Mouse (Mus musculus) mesoderm, embryonic 11.5 days (tissue): ENCODE measurements around the gene Nmb.

Source experiments
- DNase-seq: peaks from one replicate; pipeline ENCODE4 v3.0.0-alpha.2; 2012; ENCODE audit warnings: low read depth, low spot score

Nmb gene

DNA sequence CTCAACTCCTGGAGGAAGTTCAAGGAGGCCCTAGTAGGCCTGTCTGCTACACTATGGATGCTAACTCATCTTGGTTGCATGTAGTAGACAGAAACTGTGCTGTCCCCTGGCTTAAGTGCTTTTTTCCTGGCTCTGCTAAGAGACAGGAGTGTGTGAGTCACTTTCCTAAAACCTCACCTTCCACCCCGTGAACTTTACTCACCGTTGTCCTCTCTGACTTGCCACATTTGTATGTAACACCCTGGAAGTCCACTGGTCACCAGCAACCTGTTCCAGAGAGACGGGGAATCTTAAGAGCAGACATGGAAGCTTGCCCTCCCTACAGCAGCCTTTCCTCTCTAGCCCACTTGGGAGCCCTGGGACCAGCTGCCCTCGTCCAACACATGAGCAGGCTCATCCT, 7.2 kb downstream of the Nmb start:
- DNase-seq: no peak

DNA sequence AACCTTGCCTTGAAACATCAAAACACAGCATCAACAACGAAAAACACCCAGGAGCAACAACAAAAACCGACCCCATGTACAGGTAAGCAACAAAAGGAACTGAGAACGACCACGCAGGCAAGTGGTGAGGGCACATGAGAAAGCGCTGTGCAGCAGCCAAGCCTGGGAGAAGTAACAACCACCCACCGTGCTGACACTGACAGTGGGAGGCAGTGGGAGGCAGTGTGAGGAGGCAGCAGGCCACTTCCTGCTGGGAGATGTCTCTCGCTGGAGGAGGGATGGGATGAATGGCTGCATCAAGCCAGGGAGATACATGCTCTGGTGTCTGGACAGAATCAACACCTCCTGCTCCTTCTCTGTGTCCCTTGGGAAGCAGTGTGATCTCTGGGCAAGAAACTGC, 7.7 kb downstream of the Nmb start:
- no peak for DNase-seq

DNA sequence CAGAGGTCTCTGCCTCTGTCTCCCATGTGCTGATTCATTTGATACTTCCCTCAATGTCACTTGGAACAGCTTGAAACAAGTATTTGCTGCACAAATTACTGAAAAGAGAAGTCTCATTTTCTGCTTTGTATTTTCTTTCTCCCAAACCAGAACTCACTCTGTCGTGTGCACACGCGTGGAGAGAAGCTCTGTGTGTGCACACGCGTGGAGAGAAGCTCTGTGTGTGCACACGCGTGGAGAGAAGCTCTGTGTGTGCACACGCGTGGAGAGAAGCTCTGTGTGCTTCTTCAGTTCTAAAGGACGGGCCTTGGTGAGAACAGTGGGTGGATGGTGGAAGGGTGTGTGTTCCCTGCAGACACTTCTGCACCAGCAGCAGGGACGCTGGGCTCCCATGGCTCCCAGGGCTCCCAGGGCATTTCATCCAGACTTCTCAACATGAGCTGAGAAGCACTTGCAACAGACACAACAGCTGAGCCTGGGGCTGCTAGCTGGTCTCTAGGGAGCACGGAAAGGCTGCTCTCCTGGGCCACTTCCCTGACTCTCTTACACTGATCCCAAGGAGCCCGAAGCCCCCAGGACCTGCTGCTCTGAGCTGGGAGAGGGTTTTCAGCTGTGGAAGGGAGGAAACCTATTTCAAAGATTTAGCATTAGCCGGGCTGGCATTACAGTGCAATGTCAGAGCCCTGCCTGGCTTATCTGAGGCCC, 9.9 kb downstream of the Nmb start:
- no peak for DNase-seq

DNA sequence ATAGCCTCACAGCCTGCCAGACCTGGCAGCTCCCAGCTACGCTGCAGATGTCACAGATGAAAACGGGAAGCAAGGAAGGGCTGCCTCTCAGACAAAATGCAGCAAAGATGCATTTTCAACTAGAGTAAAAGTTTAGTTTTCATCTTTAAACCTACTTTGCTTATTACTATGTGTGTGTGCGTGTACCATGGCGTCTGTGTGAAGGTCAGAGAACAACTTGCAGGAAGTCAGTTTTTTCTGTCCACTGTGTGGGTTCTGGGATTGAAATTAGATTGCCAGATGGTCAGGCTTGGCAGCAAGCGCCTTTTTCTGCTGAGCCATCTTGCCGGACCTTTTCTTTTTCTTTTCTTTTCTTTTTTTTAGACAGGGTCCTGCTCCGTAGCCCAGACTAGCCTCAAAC, 10.7 kb downstream of the Nmb start:
- no peak for DNase-seq

DNA sequence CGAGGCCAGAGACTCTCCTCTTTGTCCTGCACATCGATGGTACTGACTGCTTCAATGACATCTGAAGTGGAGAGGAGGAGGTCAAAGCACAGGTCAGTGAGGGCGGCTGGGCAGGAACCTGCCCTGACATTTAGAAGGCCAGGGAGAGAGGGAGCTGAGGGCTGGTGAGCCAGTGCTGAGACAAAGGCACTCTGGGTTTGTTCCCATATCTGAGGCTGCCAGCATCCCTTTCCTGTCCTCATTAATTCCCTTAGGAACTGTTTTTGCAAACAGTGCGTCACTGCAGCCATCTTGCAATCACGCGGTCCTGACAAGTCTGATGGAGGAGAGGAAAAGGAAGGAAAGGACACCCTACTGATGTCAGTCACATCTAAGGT, 11.1 kb downstream of the Nmb start:
- no peak for DNase-seq

DNA sequence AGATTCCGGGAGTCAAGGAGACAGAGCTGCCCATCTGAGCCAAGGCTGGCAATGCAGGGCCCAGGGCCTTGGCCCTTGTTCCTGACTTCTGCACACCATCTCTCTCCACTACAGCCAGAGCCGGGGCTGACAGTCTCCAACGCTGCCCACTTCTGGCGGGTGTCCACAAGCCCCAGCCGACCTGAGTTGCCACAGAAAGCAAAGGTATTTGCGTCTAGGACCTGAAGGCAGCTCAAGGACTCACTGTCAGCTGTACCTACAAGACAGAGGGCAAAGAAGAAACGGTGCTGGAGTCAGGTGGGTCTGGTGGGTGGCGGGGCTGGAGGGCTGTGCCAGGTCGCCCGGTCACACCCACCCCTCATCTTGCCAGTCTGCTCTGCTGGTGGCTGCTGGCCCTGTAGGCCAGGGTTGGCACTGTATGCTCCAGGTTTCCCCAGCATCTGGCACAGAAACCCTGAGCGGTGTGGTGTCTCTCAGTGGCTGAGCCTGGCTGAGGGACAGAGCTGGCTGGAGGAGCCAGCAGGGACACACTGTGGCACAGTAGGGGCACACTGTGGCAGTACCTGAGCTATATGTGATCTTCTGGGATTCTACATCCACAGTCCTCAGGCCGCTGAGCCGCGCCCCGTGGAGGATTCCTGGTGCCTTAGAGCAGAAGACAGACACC, 11.7 kb downstream of the Nmb start:
- DNase-seq: no peak

DNA sequence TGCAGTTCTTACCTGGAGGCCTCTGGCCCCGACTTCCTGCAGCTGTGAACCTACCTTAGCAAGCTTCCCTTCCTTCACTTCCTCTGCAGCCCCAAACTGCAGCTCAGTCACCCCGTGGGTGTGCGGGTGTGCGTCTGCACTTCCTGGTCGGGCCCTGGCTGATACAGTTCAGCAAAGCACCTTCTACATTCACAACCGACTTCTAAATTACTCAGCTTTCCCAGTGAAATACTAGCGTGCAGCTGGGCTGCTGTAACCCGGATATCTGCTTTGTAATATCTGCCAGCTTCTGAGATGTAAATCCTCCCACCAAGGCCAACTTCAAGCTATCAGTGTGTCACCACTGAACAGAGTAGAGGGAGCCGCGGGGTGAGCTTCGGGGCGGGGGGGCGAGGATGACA, 15.0 kb downstream of the Nmb start:
- DNase-seq: no peak

DNA sequence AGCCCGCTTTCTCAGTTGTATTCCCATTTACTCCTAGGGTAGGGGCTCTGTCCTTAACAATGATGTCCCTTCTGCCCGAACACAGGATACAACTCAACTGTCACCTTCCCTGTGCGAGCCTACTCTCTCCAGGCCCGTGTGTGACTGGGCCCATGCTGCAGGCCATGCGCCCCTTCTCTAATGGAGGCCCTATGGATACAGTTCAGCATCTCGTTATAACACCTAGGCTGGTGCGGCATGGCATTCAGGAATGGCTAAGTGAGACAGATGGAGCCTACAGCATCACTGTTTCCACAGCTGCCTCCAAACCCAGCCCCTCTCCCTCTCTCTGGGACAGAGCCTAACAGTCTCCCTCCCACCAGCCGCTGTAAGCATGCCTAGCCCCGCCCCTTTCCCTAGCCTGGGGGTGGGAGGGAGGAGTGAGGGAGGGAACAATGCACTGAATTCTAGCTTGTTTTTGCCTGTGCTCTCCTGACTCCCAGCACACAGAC, 15.8 kb downstream of the Nmb start:
- DNase-seq: peak; percentile 59

DNA sequence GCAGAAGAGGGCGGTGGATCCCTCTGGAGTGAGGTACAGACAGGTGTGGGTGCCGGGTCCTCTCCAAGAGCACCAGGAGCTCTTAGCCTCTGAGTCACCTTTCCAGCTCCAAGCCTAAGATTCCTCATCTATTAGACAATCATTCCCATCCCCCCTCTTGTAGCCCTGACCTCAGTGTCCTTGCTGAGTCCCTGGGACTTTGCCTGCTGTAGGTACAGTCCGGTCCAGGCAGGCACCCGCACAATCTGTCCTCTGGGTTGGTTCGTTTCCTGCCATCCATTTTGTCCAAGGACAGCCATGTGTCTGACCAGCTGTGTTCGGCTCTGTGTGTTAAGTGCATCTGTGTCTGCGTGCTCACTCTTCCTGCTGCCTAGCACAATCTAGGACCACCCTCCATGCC, 16.3 kb downstream of the Nmb start:
- no peak for DNase-seq

DNA sequence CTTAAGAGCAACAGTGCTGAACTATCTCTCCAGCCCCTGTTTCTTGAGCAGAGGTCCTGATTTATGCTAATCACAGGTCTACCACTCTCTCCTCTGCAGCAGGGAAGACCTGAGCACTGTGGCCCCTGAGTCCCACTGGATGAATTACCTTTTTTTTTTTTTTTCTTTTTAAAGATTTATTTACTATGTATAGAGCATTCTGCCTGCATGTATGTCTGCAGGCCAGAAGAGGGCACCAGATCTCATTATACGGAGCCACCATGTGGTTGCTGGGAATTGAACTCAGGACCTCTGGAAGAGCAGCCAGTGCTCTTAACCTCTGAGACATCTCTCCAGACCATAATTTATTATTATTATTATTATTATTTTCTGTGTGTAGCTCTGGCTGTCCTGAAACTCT, 19.2 kb downstream of the Nmb start:
- DNase-seq: no peak

DNA sequence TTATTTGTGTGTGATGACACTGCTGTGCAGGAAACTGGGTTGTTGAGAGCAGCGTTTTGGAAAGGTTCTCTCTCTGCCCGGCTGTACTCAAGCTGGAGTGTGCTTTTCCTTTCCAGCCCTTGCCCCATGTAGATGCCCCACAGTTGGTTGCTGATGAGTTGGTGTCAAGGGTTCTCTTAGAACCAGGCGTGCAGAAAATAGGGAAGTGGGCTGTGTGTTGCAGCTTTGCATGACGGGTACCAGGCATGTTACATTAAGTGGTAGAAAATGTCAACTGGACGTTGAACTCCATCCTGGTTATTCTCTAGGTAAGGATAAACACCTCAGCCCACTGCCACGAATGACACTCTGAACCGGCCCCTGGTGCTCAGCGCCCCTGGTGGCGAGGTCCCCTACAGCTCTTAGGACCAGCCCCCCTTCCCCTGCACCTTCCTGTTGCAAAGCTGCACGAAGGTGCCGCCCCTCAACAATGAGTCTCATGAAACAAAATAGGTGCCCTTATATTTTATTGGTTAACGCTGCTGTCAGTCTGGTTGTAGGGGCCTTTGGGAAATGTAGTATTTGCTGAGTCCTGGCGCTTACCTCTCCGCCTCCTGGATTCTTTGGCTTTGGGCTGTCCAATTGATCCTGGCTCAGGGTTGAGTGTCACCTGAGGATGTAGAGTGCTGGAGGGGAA, 21.9 kb downstream of the Nmb start:
- DNase-seq: peak; percentile 77

DNA sequence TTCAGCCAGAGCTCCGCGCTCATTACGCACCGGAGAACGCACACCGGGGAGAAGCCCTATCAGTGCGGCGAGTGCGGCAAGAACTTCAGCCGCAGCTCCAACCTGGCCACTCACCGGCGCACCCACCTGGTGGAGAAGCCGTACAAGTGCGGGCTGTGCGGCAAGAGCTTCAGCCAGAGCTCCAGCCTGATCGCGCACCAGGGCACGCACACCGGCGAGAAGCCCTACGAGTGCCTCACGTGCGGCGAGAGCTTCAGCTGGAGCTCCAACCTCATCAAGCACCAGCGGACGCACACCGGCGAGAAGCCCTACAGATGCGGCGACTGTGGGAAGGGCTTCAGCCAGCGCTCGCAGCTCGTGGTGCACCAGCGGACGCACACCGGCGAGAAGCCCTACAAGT, 29.1 kb downstream of the Nmb start:
- no peak for DNase-seq

DNA sequence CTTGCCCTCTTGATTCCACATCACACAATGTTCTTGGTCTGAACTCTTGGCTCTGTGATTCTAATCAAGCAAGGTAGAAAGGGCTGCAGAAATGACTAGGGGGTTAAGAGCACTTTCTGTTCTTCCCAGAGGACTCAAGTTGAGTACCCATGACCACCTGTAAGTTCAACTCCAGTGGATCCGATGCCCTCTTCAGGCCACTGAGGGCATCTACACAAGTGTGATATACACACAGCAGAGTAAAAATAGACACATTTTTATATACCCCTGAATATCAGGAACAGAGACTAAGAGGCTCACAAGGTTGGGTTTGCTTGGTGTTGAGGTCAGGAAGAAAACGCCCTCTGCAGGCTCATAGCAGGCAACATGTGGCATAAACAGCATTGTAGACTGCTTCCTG, 31.2 kb downstream of the Nmb start:
- no peak for DNase-seq

DNA sequence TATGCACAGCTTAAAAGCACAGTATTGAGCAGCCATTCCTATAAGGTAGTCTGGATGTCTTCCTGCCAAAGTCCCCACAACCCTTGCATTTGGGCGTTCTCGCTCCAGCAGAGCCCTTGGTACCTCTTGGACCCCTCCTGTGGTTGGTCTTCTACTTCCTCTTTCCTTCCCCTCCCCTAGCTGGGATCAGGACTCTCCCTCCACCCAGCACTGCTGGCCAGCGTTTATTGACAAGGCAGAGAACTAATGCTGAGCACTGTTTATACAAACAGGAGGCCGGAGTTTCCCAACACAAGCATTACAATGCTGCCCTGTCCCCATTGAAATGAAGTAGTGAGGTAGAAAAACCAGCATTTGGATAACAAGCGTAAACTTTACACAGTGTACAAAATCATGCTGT, 31.8 kb downstream of the Nmb start:
- DNase-seq: no peak

DNA sequence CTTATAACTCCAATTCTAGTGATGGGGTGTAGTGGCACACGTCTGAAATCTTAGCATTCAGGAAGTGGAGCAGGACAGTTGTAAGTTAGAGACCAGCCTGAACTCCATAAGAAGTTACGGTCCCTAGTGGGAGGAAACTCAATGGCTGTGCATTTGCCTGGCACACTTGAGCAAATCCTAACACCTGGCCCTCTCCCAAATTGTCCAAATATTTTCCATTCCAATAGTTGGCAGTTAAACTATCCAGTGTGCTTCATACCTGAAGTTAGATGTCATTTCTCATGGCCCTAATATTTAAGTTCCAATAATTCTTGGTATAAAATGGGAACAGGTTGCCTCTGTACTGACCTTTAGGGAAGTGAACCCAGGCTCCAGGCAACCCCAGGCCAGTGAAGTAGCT, 36.2 kb downstream of the Nmb start:
- DNase-seq: no peak

DNA sequence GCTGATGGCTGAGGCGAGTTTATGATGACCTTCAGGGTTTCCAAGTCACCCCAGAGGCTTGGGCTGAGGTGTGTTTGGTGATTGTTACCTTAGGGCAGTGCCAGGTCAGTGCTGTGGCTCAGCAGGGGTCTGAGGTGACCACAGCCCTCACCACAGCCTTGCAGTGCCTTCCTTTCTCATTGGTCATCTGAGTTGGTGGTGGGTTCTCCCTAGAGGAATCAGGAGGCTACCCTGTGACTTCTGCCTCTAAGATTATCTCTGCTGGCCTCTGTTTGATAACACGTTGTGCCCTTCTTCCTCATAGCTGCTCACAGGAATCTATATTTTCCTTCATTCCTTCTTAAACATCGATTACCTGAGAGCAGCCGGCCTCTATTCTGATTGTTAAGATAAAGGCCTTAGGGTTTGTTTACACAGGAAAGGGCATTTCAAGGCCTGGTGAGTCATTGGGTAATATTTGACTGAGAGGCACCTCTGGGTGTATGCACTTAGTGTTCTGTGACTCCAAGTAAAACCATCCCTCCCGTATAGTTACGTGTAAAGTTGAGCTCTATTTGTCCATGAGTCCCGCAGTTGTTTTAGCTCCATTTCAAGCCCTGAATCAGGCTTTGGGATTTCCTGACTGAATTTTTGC, 38.2 kb downstream of the Nmb start:
- DNase-seq: no peak

DNA sequence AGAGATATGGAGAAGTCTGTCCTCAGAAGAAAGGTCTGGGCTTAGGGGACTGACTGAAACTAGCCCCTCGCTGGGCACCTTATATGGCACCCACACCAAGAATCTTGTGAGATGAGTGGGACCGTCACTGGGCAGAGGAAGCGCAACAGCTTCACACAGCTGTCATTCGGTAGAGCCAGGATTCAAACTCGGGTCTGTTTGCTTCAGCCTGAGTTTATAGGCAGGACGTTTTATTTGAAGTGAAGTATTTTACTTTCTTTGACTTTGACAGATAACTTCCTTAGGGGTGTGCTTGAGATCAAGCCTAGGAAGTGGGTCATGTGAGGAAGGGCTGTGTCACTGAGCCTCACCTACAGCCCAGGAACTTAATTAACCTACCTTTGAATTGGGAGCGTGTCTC, 39.4 kb downstream of the Nmb start:
- DNase-seq: no peak

DNA sequence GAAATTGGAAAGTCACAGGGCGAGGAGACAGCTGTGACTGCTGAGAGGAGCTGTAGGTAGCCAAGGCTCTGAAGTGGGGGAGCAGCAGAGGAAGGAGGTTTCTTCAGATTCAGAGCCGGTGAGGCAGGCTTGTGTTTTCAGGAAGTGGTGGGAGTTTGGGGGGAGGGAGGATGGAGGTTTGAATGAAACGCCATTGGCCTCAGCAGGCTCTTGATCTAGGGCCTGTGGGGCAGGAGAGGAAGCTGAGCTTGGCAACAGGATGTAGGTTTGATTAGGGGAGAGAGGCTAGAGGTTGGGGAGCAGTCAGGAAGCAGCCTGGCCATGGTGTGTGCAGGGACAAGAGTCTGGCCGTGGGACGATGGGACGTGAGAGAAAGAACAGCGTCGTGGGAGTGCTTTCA, 40.0 kb downstream of the Nmb start:
- DNase-seq: no peak

DNA sequence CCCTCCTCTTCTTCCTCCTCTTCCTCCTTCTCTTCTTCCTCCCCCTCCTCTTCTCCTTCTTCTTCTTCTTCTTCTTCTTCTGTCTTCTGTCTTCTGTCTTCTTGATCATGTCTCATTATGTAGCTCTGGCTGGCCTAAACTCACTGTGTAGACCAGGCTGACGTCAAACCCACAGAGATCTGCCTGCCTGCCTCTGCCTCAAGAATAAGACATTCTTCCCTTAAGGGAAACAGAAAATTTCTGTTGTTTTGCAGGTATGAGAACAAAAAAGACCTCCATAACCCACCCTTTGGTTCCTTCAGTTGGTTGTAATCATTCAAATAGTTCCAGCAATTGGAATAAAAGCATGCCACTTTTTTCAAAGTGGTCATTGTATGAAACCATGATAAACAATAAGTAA, 40.7 kb downstream of the Nmb start:
- no peak for DNase-seq

DNA sequence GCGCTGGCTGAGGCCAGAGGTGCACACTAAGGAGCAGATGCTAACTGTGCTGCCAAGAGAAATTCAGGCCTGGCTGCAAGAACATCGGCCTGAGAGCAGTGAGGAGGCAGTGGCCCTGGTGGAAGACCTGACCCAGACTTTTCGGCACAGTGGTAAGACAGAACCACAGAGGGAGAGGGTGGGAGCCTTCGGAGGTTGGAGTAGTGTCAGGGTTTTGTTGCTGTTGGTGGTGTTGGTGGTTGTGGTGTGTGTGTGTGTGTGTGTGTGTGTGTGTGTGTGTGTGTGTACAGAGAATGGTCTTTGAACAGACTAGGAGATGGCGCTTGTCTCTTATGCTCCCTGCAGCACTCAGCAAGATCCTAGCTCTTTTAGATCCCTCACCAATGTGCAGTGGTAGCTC, 41.4 kb downstream of the Nmb start:
- no peak for DNase-seq

DNA sequence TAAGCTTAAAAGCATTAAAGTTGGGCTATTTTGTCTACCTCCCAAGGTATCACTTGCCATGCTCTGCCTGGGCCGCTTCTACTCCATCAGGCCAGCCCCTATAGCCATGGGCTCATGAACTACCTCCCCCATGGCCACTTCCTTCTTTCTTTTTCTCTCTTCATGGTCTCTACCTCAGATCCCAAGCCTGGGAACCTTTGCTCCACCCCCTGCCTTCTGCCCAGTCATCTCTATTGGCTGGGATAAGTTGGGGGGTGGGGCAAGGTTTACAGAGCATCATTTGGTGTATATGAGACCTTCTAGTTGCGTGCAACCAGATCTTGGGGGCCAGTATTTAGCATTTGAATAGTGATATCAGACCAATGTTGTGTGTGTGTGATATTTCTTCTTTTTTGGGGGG, 42.4 kb downstream of the Nmb start:
- DNase-seq: no peak

DNA sequence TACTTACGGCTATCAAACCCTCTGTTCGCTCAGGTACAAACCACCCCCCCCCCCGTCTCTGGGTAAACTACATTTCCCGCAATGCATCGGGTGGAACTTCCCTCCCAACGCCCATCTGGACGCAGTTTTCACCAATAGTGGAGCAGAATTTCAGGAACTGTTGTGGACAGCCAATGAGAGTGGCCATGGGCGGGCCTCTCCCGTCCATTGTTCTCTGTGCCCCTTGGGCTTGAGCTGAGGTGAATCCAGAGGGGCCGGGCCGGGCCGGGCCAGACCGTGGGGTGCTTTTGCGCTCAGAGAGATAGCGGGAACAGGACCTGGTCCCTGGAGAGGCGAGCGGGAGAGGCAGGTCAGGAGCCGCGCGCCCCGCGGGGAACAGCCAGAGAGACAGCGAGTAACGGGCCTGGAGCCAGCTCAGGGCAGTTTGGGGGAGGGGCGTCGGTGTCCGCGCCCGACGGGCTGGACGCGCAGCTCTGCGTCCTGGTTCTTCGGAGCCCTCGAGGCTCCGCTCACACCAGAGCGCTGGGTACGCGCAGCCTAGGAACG, 44.1 kb downstream of the Nmb start, which contains the start of gene Zscan2:
Gene Zscan2 (plus strand): TSS at position 192 of the 546 bp plus-strand sequence.
- peak; percentile 96 for DNase-seq
